Mouse (Mus musculus): Measurements from ENCODE around the gene AC124108.1.

DNA sequence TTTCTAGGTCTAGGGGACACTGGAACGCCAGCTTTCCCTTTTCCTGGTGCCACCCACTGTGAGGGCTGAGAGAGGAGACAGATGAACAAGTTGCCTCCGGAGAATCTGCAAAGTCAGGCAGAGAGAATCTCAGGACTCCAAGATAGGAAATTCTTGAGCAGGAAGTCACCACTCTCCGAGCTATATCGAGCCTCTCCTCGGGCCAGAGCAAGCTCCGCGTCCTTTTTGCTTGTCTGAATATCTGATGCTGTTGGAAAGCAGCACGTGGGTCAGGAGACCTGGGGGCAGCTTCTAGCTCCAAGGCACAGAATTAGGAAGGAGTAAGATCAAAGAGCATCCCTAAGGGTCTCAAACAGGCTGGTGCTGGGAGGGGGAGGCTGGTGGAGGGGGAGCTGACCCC is 37.6 kb upstream of the AC124108.1 start:
- TF ChIP-seq POLR2A (IDR thresholded peaks at IDR 0.05; ENCODE audit: control insufficient read depth, extremely low read depth, insufficient read depth, low read length, poor library complexity) (no peak), CTCF (IDR thresholded peaks at IDR 0.05; ENCODE audit: borderline replicate concordance, control insufficient read depth, extremely low read depth, insufficient read depth, low read length, poor library complexity) (no peak)

Data from thymus, adult 2 months (tissue).